Mouse (Mus musculus) gastrocnemius, postnatal 4 days (tissue): ENCODE measurements at regions not wholly inside any gene's neighbourhood (a gene's known extent, or its start where the extent isn't known, plus 50 kb on each side); places are given as distances from the start of the nearest gene placed in this dataset.

ENCODE experiments used
- DNase-seq, 2 experiments: peaks; one replicate each; pipeline ENCODE4 v3.0.0; 2021 to 2022; ENCODE audit warnings: low spot score in 2 of 2, mixed read lengths in 2 of 2

DNA sequence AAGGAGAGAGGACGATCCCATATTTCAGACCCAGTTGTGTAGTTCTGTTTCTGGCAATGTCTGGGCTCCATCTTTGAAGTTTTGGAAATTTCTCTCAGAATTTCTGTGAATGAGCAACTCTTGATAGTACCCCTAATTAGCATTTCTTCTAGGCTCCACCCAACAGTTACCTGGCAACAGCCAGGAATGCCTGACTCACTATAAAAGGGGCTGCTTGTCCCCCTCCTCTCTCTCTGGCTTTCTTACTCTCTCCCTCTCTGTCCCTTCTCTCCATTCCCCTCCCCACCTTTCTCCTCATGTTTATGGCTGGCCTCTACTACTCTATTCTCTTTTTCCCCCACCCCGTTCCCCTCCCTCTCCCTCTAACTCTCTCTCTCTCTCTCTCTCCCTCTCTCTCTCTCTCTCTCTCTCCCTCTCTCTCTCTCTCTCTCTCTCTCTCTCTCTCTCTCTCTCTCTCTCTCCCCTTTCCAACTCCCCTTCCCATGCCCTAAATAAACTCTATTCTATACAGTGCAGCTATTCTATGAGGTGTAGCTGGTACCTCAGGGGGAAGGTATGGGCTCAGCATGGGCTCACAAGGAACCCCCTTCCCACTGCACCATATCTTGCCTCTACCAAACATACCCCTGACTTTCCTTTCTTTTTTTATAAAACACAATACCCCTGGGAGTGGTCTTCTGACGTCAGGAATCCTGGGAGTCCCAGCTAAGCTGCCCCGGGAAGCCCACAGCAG, 118.7 kb upstream of the Prok2 start:
- no peak for DNase-seq

DNA sequence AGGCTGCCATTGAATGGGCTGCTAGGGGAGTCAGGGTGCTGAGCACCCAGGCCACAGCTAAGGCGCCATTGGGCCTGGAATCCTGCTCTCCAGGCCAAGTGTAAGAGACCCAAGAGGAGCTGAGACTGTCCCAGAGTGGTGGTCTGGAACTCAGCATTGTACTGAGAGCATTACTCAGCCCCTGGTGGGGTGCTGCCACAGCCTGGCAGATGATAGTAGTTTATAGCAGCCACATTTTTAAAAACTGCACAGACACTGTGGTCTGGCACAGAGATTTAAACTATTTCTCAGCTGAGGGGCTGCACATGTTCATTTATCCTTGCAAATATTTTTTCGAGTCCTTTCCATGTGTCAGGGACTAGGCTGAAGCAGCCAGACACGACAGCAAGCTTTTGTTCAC, 117.3 kb upstream of the Prok2 start:
- no peak for DNase-seq

DNA sequence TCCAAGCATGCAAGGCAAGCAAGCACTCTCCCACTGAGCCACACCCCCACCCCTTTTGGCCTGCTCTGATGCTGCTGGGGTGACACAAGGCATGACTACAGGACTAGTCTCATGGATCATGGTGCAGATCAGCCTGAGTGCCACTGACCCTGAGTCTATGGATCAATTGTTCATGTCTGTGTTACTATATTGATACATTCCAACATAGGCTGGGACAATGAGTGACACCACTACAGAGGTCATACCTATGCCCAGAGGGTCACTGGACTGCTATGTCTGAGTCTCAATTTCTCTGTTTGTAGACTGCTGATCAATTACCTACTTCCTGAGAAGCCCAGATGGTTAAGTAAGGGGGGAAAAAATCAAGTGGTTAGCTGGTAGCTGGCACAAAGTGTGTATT, 116.5 kb upstream of the Prok2 start:
- DNase-seq = no peak

DNA sequence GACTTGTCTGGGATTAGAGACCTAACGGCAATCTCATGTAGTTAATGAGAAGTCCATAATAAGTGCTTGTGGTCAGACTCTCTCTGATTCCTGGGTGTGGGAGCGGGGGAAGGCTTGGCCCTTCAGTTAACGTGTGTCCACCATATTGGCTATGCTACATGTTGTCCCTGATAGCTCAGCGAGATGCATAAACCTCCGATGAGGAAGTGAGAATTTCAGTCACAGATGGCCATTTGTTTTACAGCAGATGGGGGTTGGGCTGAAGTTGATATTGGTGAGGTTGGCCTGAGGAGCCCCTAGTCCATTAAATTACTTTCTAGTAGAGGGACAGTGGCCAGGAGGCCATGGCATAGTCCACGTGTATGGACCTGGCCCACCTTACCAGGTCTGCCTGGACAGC, 114.6 kb upstream of the Prok2 start:
- DNase-seq = no peak

DNA sequence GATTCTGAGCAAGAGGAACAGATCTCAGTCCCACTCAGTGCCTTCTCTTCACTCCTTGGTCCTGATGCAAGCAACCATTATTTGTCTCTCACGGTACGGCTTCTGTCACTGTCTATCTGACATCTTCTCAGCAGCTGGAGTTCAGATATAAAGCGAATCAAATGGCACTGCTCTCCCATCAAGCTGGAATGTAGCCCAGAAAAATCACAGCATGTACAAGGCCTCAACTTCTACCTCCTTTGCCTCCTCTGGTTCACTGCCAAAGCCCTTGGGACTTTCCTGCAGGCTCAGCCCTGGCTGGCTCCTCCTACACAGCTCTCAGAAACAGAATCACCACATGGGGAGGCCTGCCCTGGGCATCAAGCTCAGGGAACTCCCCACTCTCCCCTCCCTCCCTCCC, 107.1 kb upstream of the Prok2 start:
- no peak for DNase-seq

DNA sequence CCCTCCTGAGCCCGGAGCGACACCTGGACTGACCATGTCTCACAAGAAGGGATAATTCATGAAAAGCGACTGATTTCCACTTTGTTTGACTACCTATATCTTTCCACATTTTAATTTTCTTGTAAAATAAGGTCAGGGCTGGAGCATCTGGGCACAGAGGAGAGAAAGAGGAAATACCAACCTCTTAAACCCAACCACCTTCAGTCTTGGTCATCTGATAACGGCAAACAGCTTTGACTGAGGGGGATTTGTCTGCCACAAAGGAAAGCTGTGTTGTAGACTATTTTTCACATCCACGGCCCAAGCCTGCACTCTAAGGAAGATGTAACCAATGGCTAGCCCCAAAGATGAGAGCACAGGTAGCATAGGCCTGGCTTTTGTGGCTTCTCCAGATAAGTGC, 101.4 kb upstream of the Prok2 start:
- DNase-seq = no peak

DNA sequence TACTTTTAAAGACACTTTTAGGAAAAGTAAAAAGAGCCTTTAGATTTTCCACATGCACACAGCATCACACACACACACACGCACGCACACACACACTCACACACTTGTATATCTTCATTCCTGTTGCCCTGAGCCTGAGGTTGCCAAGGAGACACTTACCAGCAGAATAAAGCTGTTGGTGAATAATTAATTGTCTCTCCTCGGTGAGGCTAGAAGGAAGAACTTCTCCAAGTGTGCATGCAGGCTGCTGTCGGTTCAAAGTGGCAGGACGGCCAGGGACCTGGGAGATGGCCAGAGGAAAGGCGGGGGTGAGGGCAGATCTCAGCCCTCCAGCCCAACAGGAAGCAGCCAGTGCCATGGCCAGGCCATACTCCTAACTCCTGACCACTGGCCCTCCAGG, 98.6 kb upstream of the Prok2 start:
- DNase-seq = no peak

DNA sequence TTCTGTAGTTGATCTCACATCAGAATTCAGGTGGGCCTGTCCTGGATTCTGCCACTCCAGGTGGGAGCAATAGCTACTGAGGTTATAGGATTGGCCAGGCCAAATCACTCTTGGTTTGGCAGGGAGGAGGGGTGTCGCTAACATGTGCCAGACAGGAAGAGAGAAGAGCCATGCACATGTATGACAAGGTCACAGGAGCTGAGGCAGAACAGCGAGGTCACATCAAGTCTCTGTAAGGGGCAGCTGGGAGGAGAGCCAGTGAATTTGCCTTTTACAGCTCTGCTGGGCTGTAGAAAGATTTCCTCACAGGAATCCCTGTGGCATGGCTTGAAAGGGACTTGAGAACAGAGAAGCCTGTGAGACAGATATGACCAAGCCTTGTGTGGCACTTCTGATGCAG, 96.3 kb upstream of the Prok2 start:
- DNase-seq = no peak

DNA sequence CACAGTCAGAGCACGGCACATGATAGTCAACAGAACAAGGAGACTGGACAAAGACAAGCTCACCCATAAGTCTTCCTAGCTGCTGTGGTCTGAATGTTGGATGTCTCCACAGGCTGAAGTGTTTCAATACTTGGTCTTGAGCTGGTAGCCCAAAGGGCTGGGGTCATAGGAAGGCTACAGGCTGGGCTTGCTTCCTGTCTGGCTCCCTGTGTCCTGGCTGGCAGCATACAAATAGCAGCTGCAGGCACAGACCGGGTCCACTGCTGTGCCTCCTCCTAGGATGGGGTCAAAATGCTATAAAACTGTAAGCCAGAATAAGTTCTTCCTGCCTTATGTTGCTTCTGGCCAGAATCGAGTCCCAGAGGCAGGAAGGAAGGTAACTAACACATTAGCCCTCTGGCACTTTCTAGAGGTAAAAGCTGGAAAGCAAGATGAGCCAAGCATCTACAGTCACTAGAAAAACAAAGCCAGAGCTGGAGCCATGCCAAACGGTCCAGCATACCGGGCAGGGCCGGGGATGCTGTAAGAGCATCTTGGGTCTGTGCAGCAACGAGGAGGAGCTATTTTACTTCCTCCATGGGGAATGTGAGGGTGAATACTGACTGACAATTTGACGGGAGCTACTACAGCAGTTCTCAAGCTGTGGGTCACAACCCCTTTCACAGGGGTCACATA, 93.2 kb upstream of the Prok2 start:
- peak; percentile 34 to 54 for DNase-seq

DNA sequence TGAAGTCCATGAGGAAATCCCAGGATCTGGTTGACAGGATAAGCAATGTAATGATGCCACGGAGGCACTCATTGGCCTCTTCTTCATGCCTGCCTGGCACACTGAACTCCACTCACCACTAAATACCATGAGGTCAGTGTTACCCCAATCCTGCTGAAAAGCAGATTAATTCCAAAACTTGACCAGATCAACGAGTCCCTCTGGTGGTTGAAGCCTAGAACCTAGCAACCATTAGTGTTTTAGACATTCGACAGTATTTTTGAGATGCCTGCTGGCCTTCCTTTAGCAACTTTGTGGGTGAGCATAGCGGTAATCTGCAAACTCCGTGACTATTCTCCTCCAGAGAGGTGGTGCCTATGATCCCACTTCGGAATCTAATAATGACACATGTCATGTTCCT, 92.3 kb upstream of the Prok2 start:
- DNase-seq = no peak

DNA sequence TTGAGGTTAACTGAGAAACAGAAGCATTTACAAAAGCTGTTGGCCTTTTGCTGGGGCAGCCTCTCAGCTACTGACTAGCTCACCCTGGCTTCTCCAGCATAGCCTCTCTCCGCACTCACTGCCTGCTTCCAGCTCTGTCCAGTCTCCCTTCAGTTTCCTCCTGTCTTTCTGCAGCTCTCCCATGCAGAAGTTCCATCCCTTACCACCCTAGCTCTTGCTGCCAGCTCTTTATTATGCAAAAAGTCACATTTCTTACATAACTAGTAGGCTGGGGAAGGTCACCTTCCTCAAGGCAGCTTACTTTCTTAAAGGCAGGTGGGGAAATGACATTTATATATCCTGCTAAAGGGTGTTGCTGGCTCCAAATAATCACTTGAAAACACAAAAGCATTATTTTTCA, 91.1 kb upstream of the Prok2 start:
- DNase-seq = no peak

DNA sequence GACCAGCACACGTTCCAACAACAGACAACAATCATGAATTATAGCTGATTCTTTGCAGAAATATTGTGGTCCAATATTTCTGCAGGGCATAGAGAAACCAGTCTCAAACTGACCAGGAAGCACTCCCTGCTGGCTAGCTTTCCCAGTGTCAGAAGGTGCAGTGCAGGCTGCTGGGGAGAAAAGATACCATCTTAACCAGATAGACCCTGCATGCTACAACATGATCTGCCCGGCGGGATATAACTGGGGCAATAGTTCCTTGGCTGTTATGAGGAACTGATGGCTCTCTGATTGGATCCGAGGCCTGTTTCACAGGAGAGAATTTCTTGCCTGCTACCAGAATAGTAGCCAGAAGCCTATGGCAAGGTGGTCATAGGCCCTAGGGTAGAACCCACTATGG, 86.9 kb upstream of the Prok2 start:
- no peak for DNase-seq

DNA sequence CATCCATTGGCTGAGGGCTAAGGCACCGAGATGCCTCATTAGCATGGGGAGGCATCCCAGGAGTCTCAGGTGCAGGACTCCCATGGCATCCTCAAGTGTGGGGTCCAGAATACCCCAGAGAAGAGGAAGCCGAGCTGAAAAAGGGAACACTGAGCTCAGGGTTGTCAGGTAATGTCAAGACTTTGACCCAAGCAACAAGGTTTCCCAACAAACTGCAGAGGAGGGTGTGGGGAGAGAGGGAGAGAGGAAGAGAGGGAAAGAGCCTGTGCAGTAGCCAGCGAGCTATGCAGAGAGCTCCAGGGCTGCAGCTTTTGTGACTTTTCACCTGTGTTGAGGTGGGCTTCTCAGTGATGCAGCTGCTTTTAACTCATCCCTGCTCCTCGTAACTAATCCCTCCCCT, 85.7 kb upstream of the Prok2 start:
- no peak for DNase-seq

DNA sequence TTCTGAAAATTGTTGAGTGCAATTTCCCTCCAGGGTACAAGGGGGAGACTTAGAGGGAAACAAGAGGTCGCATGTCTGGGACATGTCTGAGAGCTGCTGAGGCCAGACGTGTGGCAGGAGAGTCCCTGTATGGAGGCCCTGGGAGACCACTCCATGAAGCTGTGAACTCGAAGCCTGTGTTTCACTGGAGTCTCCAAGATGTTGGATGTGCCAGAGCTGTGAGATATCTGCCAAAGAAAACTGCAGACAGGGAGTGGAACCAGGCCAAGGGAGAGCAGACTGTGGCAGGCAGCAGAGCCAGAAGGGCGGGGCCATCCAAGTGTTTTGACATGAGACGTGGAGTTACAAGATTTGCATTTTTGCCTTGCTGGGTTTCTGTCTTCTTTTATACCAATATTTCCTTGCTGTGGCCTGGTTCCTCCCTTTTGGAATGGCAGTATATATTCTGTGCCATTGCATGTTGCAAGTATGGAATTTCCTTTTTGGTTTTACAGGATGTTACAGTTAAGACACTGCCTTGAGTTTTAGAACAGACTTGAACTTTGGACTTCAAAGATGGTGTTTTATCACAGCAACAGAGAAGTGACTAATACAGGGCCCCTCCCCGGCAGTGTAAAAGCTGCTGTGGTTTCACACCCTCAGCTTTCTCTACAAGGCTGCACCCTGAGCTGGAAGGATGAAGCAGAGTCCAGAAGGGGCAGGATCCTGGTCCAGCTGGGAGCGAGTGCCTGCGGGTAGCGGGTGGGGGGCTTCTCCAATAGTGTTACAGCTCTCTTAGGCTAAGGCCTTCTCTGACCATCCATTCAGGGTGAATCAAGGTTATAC, 85.0 kb upstream of the Prok2 start:
- peak; percentile 36 to 78 for DNase-seq

DNA sequence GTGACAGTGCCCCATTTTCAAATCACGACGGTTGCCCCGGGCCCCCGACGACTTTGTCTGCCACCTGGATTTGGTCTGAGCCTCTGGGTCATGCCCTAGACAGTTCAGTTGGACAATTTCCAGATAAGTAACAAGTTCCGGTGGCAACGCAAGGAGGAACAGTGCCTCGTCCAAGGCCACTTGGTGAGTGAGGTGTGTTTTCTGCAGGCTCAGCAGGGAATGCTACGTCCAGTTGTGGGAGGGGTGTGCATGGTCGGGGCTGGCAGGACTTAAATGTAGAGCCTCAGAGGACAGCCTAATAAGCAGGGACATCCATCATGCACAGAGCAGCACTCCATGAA, 78.7 kb upstream of the Prok2 start:
- DNase-seq = no peak

DNA sequence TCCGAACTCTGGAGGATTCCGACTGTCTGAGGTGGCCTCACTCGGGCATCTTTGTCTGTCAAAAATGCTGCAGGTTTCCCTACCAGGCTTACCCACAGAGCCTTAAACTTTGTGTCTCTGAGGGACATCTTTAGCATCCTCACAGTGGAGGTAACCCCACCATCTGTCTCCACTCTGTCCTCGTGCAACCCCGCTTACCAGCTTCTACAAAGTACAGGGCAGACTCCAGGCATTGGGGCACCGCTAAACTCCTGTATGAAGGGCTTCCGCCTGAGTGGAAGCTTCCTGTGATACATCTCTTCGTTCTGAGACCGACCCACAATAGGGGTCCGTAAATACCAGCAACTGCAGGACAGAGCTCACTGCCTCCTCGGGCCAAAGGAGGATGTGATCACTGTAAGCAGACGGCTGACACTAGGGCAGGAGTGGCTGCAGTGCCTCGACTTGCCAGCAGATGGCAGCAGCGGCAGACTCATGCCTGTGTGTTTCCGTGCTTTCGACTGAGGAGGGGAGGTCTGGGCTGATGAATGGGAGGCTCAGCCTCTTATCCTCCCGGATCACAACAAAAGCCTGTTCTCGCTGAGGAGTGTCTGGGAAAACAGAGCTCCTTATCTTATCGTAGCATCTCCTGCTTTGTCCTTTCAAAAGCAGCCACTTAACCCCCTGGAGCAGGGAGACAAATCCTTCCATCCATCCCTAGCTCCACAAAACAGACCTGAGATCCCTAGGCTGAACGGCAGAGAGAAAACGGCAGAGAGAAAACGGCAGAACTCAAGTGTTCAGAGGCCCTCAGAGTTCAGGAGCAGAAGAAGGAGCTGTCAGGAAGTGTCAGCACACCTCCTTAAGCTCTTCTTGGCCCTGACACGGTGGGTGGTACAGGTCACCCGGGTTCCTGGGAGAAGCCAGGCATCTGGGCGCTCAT, 78.1 kb upstream of the Prok2 start:
- peak; percentile 78 to 89 for DNase-seq

DNA sequence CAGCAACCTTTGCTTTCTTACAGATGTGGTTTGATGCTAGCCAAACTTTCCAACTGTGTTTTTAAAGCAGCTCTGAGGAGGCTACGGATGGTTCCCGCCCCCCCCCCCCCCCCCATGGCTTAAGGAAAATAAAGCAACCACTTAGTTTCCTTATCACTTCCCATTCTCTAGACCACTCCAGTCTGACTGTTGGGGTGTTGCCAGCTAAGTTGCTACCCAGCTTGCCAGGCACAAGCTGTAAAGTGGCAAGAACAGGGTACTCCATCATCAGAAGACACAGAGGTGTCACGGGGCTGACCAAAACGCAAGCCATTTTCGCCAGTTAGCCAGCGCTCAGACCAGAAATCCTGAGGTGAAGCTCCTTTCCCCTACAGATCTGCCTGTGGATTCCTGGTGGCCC, 74.7 kb upstream of the Prok2 start:
- DNase-seq = no peak

DNA sequence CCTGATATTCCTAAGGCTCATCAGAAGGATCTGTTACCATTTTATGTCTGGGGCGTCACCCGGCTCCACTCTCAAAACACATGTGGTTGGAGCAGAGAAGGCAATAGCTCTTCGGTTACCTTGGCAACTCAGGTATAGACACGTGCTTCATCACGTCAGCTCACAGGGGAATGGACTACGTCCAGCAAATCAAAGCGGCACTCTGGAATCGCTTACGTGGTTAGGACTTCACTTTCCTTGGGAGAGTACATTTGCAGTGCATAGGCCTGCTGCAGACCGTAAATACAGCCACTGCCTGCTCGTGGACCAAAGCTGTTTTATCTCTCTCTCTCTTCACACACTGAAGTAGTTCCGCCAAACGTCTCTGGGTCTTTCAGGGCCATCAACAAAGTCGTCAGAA, 74.1 kb upstream of the Prok2 start:
- no peak for DNase-seq

DNA sequence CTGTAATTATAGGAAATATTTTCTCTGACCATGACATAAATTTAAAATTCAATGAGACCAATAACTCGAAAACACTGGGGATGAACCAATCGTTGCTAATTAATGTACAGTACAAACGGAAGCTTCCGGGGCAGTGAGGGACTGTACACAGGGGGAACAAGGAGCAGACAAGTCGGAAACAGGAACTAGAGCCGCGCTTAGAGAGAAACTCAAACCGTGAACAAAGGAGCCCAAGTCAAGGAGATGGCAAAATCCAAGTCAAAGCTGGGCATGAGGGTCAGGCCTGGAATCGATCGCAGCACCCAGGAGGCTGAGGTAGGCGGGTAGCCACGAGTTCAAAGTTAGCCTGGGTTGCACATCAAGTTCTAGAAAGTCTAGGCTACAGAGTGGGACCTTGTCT, 70.2 kb upstream of the Prok2 start:
- DNase-seq = no peak

DNA sequence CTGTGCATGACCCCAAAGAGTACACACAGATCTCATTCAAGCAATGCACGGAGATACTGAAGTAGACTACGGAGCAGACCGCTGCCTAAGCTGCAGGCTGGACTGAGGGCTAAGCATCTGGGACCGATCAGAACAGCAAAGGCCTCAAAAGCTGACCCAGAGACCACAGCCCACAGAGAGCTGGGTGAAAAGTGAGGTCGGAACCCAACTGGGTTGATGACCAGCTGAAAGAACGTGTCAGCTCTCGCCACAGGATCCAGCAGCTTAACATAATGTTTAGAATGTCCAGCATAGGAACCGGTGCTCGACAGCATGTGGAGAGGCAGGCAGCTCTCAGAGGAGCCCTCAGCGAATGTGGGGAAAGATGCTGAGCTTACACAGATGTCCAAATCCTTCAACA, 67.4 kb upstream of the Prok2 start:
- no peak for DNase-seq

DNA sequence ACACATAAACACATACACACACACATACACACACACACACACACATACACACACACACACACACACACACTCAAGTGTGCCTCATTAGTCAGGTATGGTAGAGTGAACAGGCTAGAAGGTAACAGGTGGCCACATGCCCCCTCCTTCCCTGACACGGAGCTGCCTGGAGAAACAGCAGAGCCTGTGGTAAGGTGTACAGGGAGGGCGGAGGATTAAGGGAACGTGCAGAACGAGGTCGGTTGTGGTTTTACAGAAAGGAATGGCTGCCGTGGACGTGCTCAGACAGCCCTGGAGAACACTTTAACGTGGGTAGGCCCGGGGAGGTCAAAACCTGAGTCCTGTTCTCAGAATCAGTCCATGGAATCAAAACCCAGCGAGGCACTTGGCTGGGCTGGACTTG, 66.2 kb upstream of the Prok2 start:
- DNase-seq = no peak
